Mouse (Mus musculus) limb, embryonic 14.5 days (tissue): Measurements from ENCODE around the gene Cldnd1. TPM values are rescaled to one million over a fixed set of nuclear protein-coding genes. Genes with fewer than 3 reads are reported as not detected.
A peak's percentile ranks its signal among the peaks of the same experiment; 100 is the strongest.

Experiments used
- ATAC-seq: fragments of 200-750 bp; cut with Nextera tagmentation; 2 replicates; pipeline ENCODE4 v1.8.0; 2017; ENCODE audit warnings: low read depth, moderate number of reproducible peaks, moderate TSS enrichment; ENCODE audit not compliant: low FRiP score
- DNase-seq: peaks from one replicate; pipeline ENCODE4 v3.0.0-alpha.2; 2015; ENCODE audit warnings: low spot score
- H3K27ac ChIP-seq: fragments of 300-500 bp; sonication (generic); replicated peaks from 2 replicates; pipeline ENCODE4 v1.5.1; 2014; ENCODE audit warnings: low read depth, mild to moderate bottlenecking, low read length, moderate library complexity, mixed read lengths
- H3K27me3 ChIP-seq: fragments of 300-500 bp; sonication (generic); 2 replicates; pipeline ENCODE4 v1.6.1; 2014; ENCODE audit warnings: low read length, mixed read lengths; ENCODE audit not compliant: control insufficient read depth, insufficient read depth
- H3K36me3 ChIP-seq: fragments of 300-500 bp; sonication (generic); 2 replicates; pipeline ENCODE4 v1.6.1; 2014; ENCODE audit warnings: mild to moderate bottlenecking, low read length, moderate library complexity, mixed read lengths; ENCODE audit not compliant: control insufficient read depth, insufficient read depth
- H3K4me1 ChIP-seq: fragments of 300-500 bp; sonication (generic); 2 replicates; pipeline ENCODE4 v1.6.1; 2014; ENCODE audit warnings: antibody characterized with exemption, low read length, mixed read lengths; ENCODE audit not compliant: control insufficient read depth, insufficient read depth
- H3K4me2 ChIP-seq: fragments of 300-500 bp; sonication (generic); replicated peaks from 2 replicates; pipeline ENCODE4 v1.6.1; 2014; ENCODE audit warnings: low read depth, mild to moderate bottlenecking, low read length, moderate library complexity; ENCODE audit not compliant: severe bottlenecking
- H3K4me3 ChIP-seq: fragments of 300-500 bp; sonication (generic); replicated peaks from 2 replicates; pipeline ENCODE4 v1.5.1; 2014; ENCODE audit warnings: low read length
- H3K9ac ChIP-seq: fragments of 300-500 bp; sonication (generic); 2 replicates; pipeline ENCODE4 v1.6.1; 2014; ENCODE audit warnings: mild to moderate bottlenecking, low read depth, low read length, moderate library complexity; ENCODE audit not compliant: severe bottlenecking
- H3K9me3 ChIP-seq: fragments of 300-500 bp; sonication (generic); 2 replicates; pipeline ENCODE4 v1.6.1; 2016; ENCODE audit warnings: low read length; ENCODE audit not compliant: control insufficient read depth
- POLR2A ChIP-seq: fragments of 200-500 bp; IDR thresholded peaks from 2 replicates; pipeline ENCODE4 v1.8.0; 2012; ENCODE audit warnings: inconsistent platforms, mild to moderate bottlenecking, moderate library complexity, borderline replicate concordance; ENCODE audit not compliant: insufficient read depth, insufficient read length; ENCODE audit errors: extremely low read depth
- WGBS: fragments of 180-500 bp; shearing (Covaris S2); extraction: QIAGEN DNeasy Blood & Tissue Kit; methylation state at CpG from one replicate; pipeline ENCODE4 v1.1.7; 2014; 5-methylcytosine and 5-hydroxymethylcytosine counted together
- microRNA-seq: library from miRNA; unstranded; fragments of <30 nt; microRNA quantifications from one replicate; pipeline ENCODE4, GENCODE M21; 2016
- polyA plus RNA-seq, 2 experiments: library from polyadenylated mRNA; depleted of rRNA in 1 of 2; stranded (reverse) in 1 of 2; unstranded in 1 of 2; fragments of >200 nt; fragmentation: Nextera tagmentation in 1 of 2; extraction: Ambion mirVana in 1 of 2; gene quantifications; 2 replicates each; pipeline versions ENCODE4 v1.2.1 to v1.2.3; 2012 to 2014

Gene Cldnd1
- polyA plus RNA-seq, 2 experiments: 107 to 137 TPM

DNA sequence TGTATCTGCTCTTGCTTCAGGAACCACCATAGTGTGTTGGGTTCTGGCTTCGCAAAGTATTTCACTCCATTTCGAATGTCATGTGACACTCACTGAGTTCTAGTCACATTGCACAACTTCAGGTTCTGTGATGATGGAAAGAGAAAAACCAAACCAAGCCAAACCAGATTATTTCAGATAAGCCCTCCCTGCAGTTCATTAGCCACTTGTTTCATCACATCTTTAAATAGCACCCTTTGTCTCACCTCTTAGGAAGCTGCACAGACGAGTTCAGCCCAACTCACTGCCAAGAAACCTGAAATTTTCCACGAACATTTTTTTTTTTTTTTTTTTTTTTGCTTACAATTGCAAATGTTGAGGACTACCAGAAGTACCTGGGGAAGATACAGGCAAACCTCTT lies 19.0 kb downstream of the Cldnd1 start:
- no peak for TF ChIP-seq POLR2A
- H3K9me3 ChIP-seq: no peaks in the 10 kb centered on the region
- H3K27me3 ChIP-seq: no peaks in the 10 kb centered on the region
- DNase-seq (no peak), ATAC-seq (no peak)
- H3K9ac ChIP-seq: no peak overlapping the region
- no peak overlapping the region for H3K4me2 ChIP-seq
- H3K27ac ChIP-seq: no peak overlapping the region
- no peaks in the 10 kb centered on the region for H3K36me3 ChIP-seq
- H3K4me3 ChIP-seq: no peak overlapping the region
- H3K4me1 ChIP-seq: no peaks in the 10 kb centered on the region
- WGBS: 77% methylated on average over 4 of the region's 4 CpGs

GRCm38 (mm10) chr16:58751314-58751713 lies 23.6 kb downstream of the Cldnd1 start:
- DNase-seq (peak; percentile 11), ATAC-seq (no peak)
- no peak overlapping the region for H3K4me3 ChIP-seq
- no peak overlapping the region for H3K4me2 ChIP-seq
- H3K9ac ChIP-seq: no peak overlapping the region
- no peak for TF ChIP-seq POLR2A
- H3K27me3 ChIP-seq: no peaks in the 10 kb centered on the region
- H3K27ac ChIP-seq: no peak overlapping the region
- H3K9me3 ChIP-seq: no peaks in the 10 kb centered on the region
- WGBS: 25% methylated on average over 1 of the region's 1 CpGs
- H3K36me3 ChIP-seq: no peaks in the 10 kb centered on the region
- H3K4me1 ChIP-seq: no peaks in the 10 kb centered on the region

DNA sequence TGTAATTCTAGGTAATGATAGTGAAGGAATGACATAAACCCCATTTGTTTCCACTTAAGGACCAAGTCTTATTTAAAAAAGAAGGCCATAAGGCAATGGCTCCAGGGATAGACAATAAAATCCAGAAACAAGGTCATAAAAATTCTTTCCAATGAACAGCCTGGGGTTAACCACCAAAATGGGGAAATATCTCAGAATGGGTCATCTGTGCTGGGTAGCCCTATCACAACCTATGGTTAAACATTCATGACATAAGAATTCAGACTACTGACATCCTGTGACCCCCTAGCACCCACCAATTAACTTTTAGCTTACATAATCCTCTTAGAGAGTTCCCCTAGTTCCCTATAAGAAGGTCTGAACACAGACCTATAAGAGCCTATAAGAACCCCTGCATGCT lies 28.5 kb downstream of the Cldnd1 start:
- Histone ChIP-seq H3K4me2 (no peak overlapping the region), H3K27me3 (no peaks in the 10 kb centered on the region), H3K36me3 (no peaks in the 10 kb centered on the region), H3K27ac (no peak overlapping the region), H3K4me3 (no peak overlapping the region), H3K9me3 (no peaks in the 10 kb centered on the region), H3K4me1 (no peaks in the 10 kb centered on the region), H3K9ac (no peak overlapping the region)
- ATAC-seq (peak; percentile 73), DNase-seq (peak; percentile 37)
- TF ChIP-seq POLR2A: no peak

DNA sequence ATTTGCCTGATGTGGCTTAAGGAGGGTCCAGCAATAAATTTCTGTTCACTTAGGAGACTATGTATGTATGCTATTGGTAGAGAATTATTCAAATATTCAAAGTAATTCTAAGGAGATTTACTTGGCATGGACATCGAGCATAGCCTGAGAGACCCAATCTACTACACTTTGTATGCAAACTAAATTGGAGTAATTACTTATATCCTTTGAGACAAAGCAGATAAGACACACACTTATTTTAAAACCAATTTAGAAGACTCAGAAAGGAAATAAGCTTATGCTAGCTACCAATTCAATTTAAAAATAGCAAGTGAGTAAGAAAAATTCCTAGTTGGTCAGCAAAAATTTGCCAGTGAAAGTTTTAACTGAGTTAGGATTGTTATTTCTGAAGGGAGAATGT lies 35.4 kb downstream of the Cldnd1 start, which contains the start of gene Olfr172:
TSS of gene Olfr172 (minus strand) at position 101 of the 400 bp plus-strand sequence.
- Histone ChIP-seq H3K9ac (no peak within 1 kb of the TSS), H3K4me1 (no peaks in the 10 kb centered on the region), H3K27me3 (no peaks in the 10 kb centered on the region), H3K4me3 (no peak within 1 kb of the TSS), H3K9me3 (no peaks in the 10 kb centered on the region), H3K4me2 (no peak within 1 kb of the TSS), H3K27ac (no peak within 1 kb of the TSS), H3K36me3 (no peaks in the 10 kb centered on the region)
- TF ChIP-seq POLR2A: no peak
- DNase-seq (no peak), ATAC-seq (no peak)
- 88% methylated on average over 1 of the region's 1 CpGs for WGBS

Small RNAs within 50 kb of the gene (microRNA-seq; reads per million reads assigned to microRNA genes)
- not detected for gene Gm27564

Other genes with a start within 250 kb of the Cldnd1 start
- 14.4 and 15.2 TPM in 2 replicates for gene St3gal6, start 203.7 kb upstream of the Cldnd1 start, polyA plus RNA-seq (2012; rRNA removed)
- gene St3gal6, start 203.7 kb upstream of the Cldnd1 start, polyA plus RNA-seq (2014; fragmentation: Nextera tagmentation; extraction: Ambion mirVana): 12.8 and 15.2 TPM in 2 replicates
- not detected in 2 replicates for gene Gm813, start 110.9 kb upstream of the Cldnd1 start, polyA plus RNA-seq (2012; rRNA removed)
- not detected in 2 replicates for gene Gm813, start 110.9 kb upstream of the Cldnd1 start, polyA plus RNA-seq (2014; fragmentation: Nextera tagmentation; extraction: Ambion mirVana)
- not detected in 2 replicates for gene E330017A01Rik, start 89.2 kb upstream of the Cldnd1 start, polyA plus RNA-seq (2012; rRNA removed)
- not detected in 2 replicates for gene E330017A01Rik, start 89.2 kb upstream of the Cldnd1 start, polyA plus RNA-seq (2014; fragmentation: Nextera tagmentation; extraction: Ambion mirVana)
- gene Cpox, start 57.6 kb upstream of the Cldnd1 start, polyA plus RNA-seq (2012; rRNA removed): 20.3 TPM in 2 replicates
- gene Cpox, start 57.6 kb upstream of the Cldnd1 start, polyA plus RNA-seq (2014; fragmentation: Nextera tagmentation; extraction: Ambion mirVana): 22.3 and 24.4 TPM in 2 replicates
- 0.05 and 0.06 TPM in 2 replicates for gene Gpr15, start 8.8 kb upstream of the Cldnd1 start, polyA plus RNA-seq (2012; rRNA removed)
- 0.15 TPM in 1 of 2 replicates, not detected in the other for gene Gpr15, start 8.8 kb upstream of the Cldnd1 start, polyA plus RNA-seq (2014; fragmentation: Nextera tagmentation; extraction: Ambion mirVana)
- gene Olfr172, start 35.3 kb downstream of the Cldnd1 start, polyA plus RNA-seq (2012; rRNA removed): not detected in 2 replicates
- not detected in 2 replicates for gene Olfr172, start 35.3 kb downstream of the Cldnd1 start, polyA plus RNA-seq (2014; fragmentation: Nextera tagmentation; extraction: Ambion mirVana)
- not detected in 2 replicates for gene Olfr173, start 72.4 kb downstream of the Cldnd1 start, polyA plus RNA-seq (2012; rRNA removed)
- not detected in 2 replicates for gene Olfr173, start 72.4 kb downstream of the Cldnd1 start, polyA plus RNA-seq (2014; fragmentation: Nextera tagmentation; extraction: Ambion mirVana)
- not detected in 2 replicates for gene Olfr175-ps1, start 98.9 kb downstream of the Cldnd1 start, polyA plus RNA-seq (2012; rRNA removed)
- not detected in 2 replicates for gene Olfr175-ps1, start 98.9 kb downstream of the Cldnd1 start, polyA plus RNA-seq (2014; fragmentation: Nextera tagmentation; extraction: Ambion mirVana)
- not detected in 2 replicates for gene Olfr177, start 146.9 kb downstream of the Cldnd1 start, polyA plus RNA-seq (2012; rRNA removed)
- not detected in 2 replicates for gene Olfr177, start 146.9 kb downstream of the Cldnd1 start, polyA plus RNA-seq (2014; fragmentation: Nextera tagmentation; extraction: Ambion mirVana)
- not detected in 2 replicates for gene Olfr178, start 164.2 kb downstream of the Cldnd1 start, polyA plus RNA-seq (2012; rRNA removed)
- gene Olfr178, start 164.2 kb downstream of the Cldnd1 start, polyA plus RNA-seq (2014; fragmentation: Nextera tagmentation; extraction: Ambion mirVana): not detected in 2 replicates
- not detected in 2 replicates for gene Olfr181, start 200.8 kb downstream of the Cldnd1 start, polyA plus RNA-seq (2012; rRNA removed)
- gene Olfr181, start 200.8 kb downstream of the Cldnd1 start, polyA plus RNA-seq (2014; fragmentation: Nextera tagmentation; extraction: Ambion mirVana): not detected in 2 replicates
- not detected in 2 replicates for gene Olfr180, start 201.5 kb downstream of the Cldnd1 start, polyA plus RNA-seq (2012; rRNA removed)
- not detected in 2 replicates for gene Olfr180, start 201.5 kb downstream of the Cldnd1 start, polyA plus RNA-seq (2014; fragmentation: Nextera tagmentation; extraction: Ambion mirVana)